Mouse (Mus musculus): ENCODE measurements around the gene Dpf1. TPM values are rescaled to one million over a fixed set of nuclear protein-coding genes. Genes with fewer than 3 reads are reported as not detected.

The Dpf1 gene
- polyA plus RNA-seq, 1 experiment, result 0.47 TPM

DNA sequence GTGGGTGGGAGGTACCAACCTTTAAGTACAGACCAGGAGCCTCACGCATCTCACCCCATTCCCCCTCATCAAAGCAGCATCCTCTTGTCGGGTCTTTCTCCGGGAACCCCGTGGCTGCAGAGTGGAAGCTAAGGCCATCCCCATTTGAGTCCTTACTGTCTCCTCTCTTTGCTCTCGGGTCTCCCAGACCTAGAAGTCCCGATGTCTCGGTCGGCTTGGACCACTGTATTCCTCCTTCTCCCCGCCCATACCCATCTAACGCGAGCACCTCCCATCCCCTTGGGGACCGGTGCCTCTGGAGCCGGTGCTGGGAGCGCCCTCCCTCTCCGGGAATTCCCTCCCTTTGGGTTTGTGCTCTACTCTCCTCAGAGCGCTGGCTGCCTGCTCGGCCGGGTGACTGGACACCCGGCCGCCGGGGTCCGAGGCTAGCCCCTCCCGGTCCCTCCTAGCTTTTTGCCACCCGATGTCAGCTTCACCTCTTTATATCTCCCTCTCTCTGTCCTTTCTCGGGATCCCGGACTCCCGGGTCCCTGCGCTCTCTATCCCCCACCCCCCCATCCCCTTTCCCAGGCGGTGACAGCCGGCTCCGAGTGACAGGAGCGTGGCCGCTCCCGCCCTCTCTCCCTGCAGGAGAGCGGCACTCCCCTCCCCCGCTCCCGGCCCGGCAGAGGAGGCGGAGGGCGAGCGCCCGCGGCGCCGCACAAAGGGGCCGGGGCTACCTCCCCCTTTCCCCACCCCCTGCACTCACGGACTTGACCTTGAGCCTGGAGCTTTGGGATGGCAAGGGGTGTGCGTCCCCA is 912 bp downstream of the Dpf1 start:
- Histone ChIP-seq H3K4me1 (ENCODE audit: control insufficient read depth, insufficient read depth, insufficient read length, low read length) (peaks cover 21% of the 10 kb centered on the region), H3K4me3 (ENCODE audit: low read depth, low read length) (peak overlapping the region; percentile 39), H3K27ac (ENCODE audit: insufficient read depth, low read depth, low read length) (no peak overlapping the region), H3K27me3 (ENCODE audit: control insufficient read depth, insufficient read depth, low read length) (peaks cover 47% of the 10 kb centered on the region), H3K36me3 (ENCODE audit: control insufficient read depth, insufficient read depth, low read length) (no peaks in the 10 kb centered on the region)
- no peak for TF ChIP-seq CTCF (IDR thresholded peaks at IDR 0.05; ENCODE audit: extremely low read depth, insufficient read length, insufficient replicate concordance, low read depth, low read length)
- TF ChIP-seq POLR2A (IDR thresholded peaks at IDR 0.05; ENCODE audit: low read depth, low read length), result no peak
- 3% methylated on average over 48 of the region's 48 CpGs for WGBS

DNA sequence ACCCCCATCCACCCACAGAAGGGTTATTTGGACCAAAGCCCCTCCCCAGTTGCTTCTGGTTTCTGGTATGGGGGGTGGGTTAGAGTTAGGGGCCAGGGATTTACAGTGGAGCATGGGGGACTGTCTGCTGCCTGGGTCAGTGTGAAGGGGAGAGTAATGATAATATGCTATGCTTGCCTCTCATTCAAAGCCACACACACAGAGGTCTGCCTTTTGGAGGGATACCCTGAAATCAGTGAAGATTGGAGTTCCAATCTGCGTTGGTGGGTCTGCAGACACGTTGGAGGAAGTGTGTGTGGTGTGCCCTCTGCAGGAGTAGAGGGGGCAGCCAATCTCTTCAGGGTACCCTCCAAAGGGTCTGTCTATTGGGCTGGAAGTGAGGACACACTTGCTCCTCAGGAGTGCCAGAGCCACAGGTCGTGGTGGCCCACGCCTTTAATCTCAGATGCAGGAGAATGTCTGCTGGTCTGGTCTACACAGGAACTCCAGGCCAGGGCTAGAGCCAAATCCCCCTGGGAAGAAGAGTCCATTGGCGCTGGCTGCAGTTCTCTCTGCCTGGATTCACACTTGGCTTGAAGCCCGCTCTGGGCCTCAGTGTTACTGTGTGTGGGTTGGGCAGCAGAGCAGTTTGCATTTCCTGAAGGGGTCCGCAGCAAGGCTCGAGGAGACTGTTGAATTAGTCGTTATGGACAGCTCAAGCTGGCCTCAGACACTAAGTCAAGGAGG is 1.7 kb downstream of the Dpf1 start:
- H3K27me3 ChIP-seq (ENCODE audit: control insufficient read depth, insufficient read depth, low read length), result peaks cover 49% of the 10 kb centered on the region
- no peak for TF ChIP-seq CTCF (IDR thresholded peaks at IDR 0.05; ENCODE audit: extremely low read depth, insufficient read length, insufficient replicate concordance, low read depth, low read length)
- TF ChIP-seq POLR2A (IDR thresholded peaks at IDR 0.05; ENCODE audit: low read depth, low read length), result no peak
- no peaks in the 10 kb centered on the region for H3K36me3 ChIP-seq (ENCODE audit: control insufficient read depth, insufficient read depth, low read length)
- 59% methylated on average over 9 of the region's 9 CpGs for WGBS
- H3K27ac ChIP-seq (ENCODE audit: insufficient read depth, low read depth, low read length), result no peak overlapping the region
- peaks cover 21% of the 10 kb centered on the region for H3K4me1 ChIP-seq (ENCODE audit: control insufficient read depth, insufficient read depth, insufficient read length, low read length)
- H3K4me3 ChIP-seq (ENCODE audit: low read depth, low read length), result no peak overlapping the region

DNA sequence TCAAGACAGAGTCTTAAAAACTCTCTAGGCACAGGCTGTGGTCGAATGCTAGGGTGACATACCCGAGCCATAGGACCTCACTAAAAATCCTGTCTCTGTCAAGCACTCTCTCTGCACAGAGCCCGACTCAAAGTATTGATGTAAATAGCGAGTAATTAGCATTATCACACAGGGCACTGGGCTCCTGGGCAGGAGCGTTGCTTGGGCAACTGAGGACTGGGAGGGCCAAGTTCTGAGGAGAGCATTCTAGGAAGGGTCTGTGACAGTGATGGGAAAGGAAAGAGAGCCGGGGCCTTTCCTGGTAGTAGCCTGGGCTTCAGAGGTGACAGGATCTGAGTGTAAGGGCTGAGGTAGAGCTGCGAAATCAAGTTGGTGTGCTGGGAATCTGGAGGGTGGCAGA is 2.4 kb downstream of the Dpf1 start:
- H3K36me3 ChIP-seq (ENCODE audit: control insufficient read depth, insufficient read depth, low read length), result no peaks in the 10 kb centered on the region
- TF ChIP-seq CTCF (IDR thresholded peaks at IDR 0.05; ENCODE audit: extremely low read depth, insufficient read length, insufficient replicate concordance, low read depth, low read length), result no peak
- TF ChIP-seq POLR2A (IDR thresholded peaks at IDR 0.05; ENCODE audit: low read depth, low read length), result no peak
- no peak overlapping the region for H3K4me3 ChIP-seq (ENCODE audit: low read depth, low read length)
- WGBS, result 76% methylated on average over 7 of the region's 7 CpGs
- H3K4me1 ChIP-seq (ENCODE audit: control insufficient read depth, insufficient read depth, insufficient read length, low read length), result peaks cover 21% of the 10 kb centered on the region
- H3K27ac ChIP-seq (ENCODE audit: insufficient read depth, low read depth, low read length), result no peak overlapping the region
- H3K27me3 ChIP-seq (ENCODE audit: control insufficient read depth, insufficient read depth, low read length), result peaks cover 49% of the 10 kb centered on the region

- Histone ChIP-seq H3K27me3 (ENCODE audit: control insufficient read depth, insufficient read depth, low read length) (peaks cover 49% of the 10 kb centered on the region), H3K4me1 (ENCODE audit: control insufficient read depth, insufficient read depth, insufficient read length, low read length) (peaks cover 21% of the 10 kb centered on the region), H3K4me3 (ENCODE audit: low read depth, low read length) (no peak overlapping the region), H3K36me3 (ENCODE audit: control insufficient read depth, insufficient read depth, low read length) (no peaks in the 10 kb centered on the region), H3K27ac (ENCODE audit: insufficient read depth, low read depth, low read length) (no peak overlapping the region)
- 35% methylated on average over 7 of the region's 7 CpGs for WGBS
- no peak for TF ChIP-seq POLR2A (IDR thresholded peaks at IDR 0.05; ENCODE audit: low read depth, low read length)
- TF ChIP-seq CTCF (IDR thresholded peaks at IDR 0.05; ENCODE audit: extremely low read depth, insufficient read length, insufficient replicate concordance, low read depth, low read length), result peak; percentile 16; the same call in 1 of the 2 replicates
These were observed 2.9 kb downstream of the Dpf1 start for GRCm38 (mm10) chr7:29306619-29307018.

DNA sequence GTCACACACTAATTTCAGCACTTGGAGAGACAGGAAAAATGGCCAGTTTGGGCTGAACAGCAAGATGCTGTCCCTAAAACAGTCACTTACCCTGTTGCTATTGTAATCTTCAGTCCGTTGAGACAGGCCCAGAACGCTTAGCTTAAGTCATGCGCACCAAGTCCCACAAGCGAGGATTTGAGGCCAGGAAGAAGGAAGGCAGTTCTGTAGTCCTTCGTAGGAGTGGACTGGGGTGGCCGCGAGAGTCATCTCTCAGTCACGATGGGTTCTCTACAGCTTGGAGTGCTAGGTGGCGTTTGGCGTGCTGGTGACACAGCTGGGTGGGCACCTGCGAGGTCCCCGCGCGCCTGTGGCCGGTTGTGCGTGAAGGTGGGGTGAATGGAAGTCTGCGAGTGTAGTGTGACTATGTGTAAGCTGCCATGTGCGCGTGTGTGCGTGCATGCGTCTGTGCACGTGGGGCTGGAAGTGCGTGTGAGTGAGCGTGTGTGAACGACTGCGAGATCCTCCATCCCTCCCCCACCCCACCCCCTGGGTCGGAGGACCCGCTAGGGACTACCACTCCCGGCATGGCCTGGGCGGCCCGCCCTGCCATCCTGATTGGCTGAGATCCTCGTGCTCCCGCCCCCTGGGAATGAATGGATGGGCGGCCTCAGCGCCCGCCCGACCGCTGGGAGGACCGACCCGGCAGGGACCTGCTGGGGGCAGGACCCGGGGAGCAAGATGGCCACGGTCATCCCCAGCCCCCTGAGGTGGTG is 3.8 kb downstream of the Dpf1 start:
- Histone ChIP-seq H3K36me3 (ENCODE audit: control insufficient read depth, insufficient read depth, low read length) (no peaks in the 10 kb centered on the region), H3K27me3 (ENCODE audit: control insufficient read depth, insufficient read depth, low read length) (peaks cover 49% of the 10 kb centered on the region), H3K4me3 (ENCODE audit: low read depth, low read length) (peak overlapping the region; percentile 68), H3K4me1 (ENCODE audit: control insufficient read depth, insufficient read depth, insufficient read length, low read length) (peaks cover 21% of the 10 kb centered on the region), H3K27ac (ENCODE audit: insufficient read depth, low read depth, low read length) (no peak overlapping the region)
- WGBS, result 1% methylated on average over 42 of the region's 42 CpGs
- TF ChIP-seq POLR2A (IDR thresholded peaks at IDR 0.05; ENCODE audit: low read depth, low read length) (no peak), CTCF (IDR thresholded peaks at IDR 0.05; ENCODE audit: extremely low read depth, insufficient read length, insufficient replicate concordance, low read depth, low read length) (no peak)

- peak overlapping the region; percentile 53 for H3K4me3 ChIP-seq (ENCODE audit: low read depth, low read length)
- no peak for TF ChIP-seq CTCF (IDR thresholded peaks at IDR 0.05; ENCODE audit: extremely low read depth, insufficient read length, insufficient replicate concordance, low read depth, low read length)
- no peak for TF ChIP-seq POLR2A (IDR thresholded peaks at IDR 0.05; ENCODE audit: low read depth, low read length)
- H3K27ac ChIP-seq (ENCODE audit: insufficient read depth, low read depth, low read length), result no peak overlapping the region
- WGBS, result under 1% methylated on average over 36 of the region's 36 CpGs
- peaks cover 16% of the 10 kb centered on the region for H3K4me1 ChIP-seq (ENCODE audit: control insufficient read depth, insufficient read depth, insufficient read length, low read length)
- H3K27me3 ChIP-seq (ENCODE audit: control insufficient read depth, insufficient read depth, low read length), result peaks cover 38% of the 10 kb centered on the region
- H3K36me3 ChIP-seq (ENCODE audit: control insufficient read depth, insufficient read depth, low read length), result no peaks in the 10 kb centered on the region
These were observed 5.5 kb downstream of the Dpf1 start for GRCm38 (mm10) chr7:29309221-29309721.
